9 mouse cellular contexts compared by ENCODE assay signal in genomic region chr1:172490261-172490661, GRCm38 (mm10). TPM values are rescaled to one million over a fixed set of nuclear protein-coding genes. Genes with fewer than 3 reads are reported as not detected.
DNase-seq lines count a peak whose midpoint lies in the region; ATAC-seq and TF ChIP-seq lines count a peak whose summit lies in the region.
"Had no signal": no experiment of that assay in that cellular context is flagged by ENCODE, and none has a peak within 500 bp of the region (broad histone marks: within the 10 kb centered on the region; RNA-seq: fewer than 3 reads in every experiment).

No protein-coding gene starts in this region.

- H3K27me3 ChIP-seq in MEL (ENCODE audit: control insufficient read depth in 1 of 2, insufficient read depth in 2 of 2, low read length in 2 of 2), result peaks cover 4% of the 10 kb centered on the region in 2 experiments; a peak in 2 of 4 replicates
- no peaks in the 10 kb centered on the region for H3K27me3 ChIP-seq in hindbrain, embryonic 11.5 days (ENCODE audit: control insufficient read depth, insufficient read depth, low read length)
- H3K27me3 ChIP-seq in lung, embryonic 16.5 days (ENCODE audit: control insufficient read depth, insufficient read depth, low read depth, low read length), result no peaks in the 10 kb centered on the region
- no peaks in the 10 kb centered on the region for H3K27me3 ChIP-seq in thymus, adult 2 months (ENCODE audit: control insufficient read depth, insufficient read depth, low read length)

- H3K4me2 ChIP-seq in hindbrain, embryonic 11.5 days (replicated peaks; ENCODE audit: low read depth, low read length), result no peak overlapping the region
- peak overlapping the region; percentile 61 for H3K4me2 ChIP-seq in lung, embryonic 16.5 days (ENCODE audit: low read depth, low read length)

- no peak overlapping the region for H3K9ac ChIP-seq in MEL (ENCODE audit: control insufficient read depth, low read depth, low read length, poor library complexity, severe bottlenecking)
- H3K9ac ChIP-seq in hindbrain, embryonic 11.5 days (ENCODE audit: low read depth, low read length), result no peak overlapping the region
- peak overlapping the region; percentile 53 for H3K9ac ChIP-seq in lung, embryonic 16.5 days (ENCODE audit: low read length)

- no peak overlapping the region for H3K27ac ChIP-seq in MEL (ENCODE audit: control insufficient read depth, low read depth, low read length)
- no peak overlapping the region for H3K27ac ChIP-seq in hindbrain, embryonic 11.5 days (ENCODE audit: low read depth, low read length)
- H3K27ac ChIP-seq in lung, embryonic 16.5 days (ENCODE audit: low read length), result no peak overlapping the region
- H3K27ac ChIP-seq in thymus, adult 2 months (ENCODE audit: control insufficient read depth, insufficient read depth, low read length), result no peak overlapping the region
- H3K27ac ChIP-seq: macrophage had no signal

- peak; percentile 37 for ATAC-seq in hindbrain, embryonic 11.5 days (ENCODE audit: low FRiP score)
- ATAC-seq in lung, embryonic 16.5 days (ENCODE audit: low read depth), result peak; percentile 70

- H3K4me3 ChIP-seq in MEL (ENCODE audit: control insufficient read depth in 1 of 2, insufficient read depth in 1 of 2, low read depth in 2 of 2, low read length in 2 of 2), result no peak overlapping the region
- no peak overlapping the region for H3K4me3 ChIP-seq in hindbrain, embryonic 11.5 days (ENCODE audit: low read depth, low read length)
- H3K4me3 ChIP-seq in lung, embryonic 16.5 days (ENCODE audit: low read length), result peak overlapping the region; percentile 42
- H3K4me3 ChIP-seq in thymus, adult 2 months (ENCODE audit: control insufficient read depth, insufficient read depth, low read length), result no peak overlapping the region

- no peaks in the 10 kb centered on the region for H3K36me3 ChIP-seq in MEL (ENCODE audit: control insufficient read depth in 1 of 2, insufficient read depth in 2 of 2, low read length in 2 of 2)
- peaks cover 8% of the 10 kb centered on the region; the same call in 1 of the 2 replicates for H3K36me3 ChIP-seq in hindbrain, embryonic 11.5 days (ENCODE audit: control insufficient read depth, insufficient read depth, low read length)
- H3K36me3 ChIP-seq in lung, embryonic 16.5 days (ENCODE audit: control insufficient read depth, insufficient read depth, low read length), result no peaks in the 10 kb centered on the region
- no peaks in the 10 kb centered on the region for H3K36me3 ChIP-seq in thymus, adult 2 months (ENCODE audit: control insufficient read depth, insufficient read depth, low read length)

- WGBS in hindbrain, embryonic 11.5 days, result 11% methylated on average over 10 of the region's 10 CpGs
- 7% methylated on average over 10 of the region's 10 CpGs for WGBS in lung, embryonic 16.5 days
- 19% methylated on average over 10 of the region's 10 CpGs for WGBS in thymus, adult 2 months

- peak; percentile 71 for DNase-seq in MEL (ENCODE audit: low read depth, low spot score)
- peak; percentile 86 for DNase-seq in cerebellum, adult 9-10 months
- peak; percentile 60 to 95 for DNase-seq in frontal cortex, adult 2 months (ENCODE audit: extremely low spot score in 1 of 2, low spot score in 1 of 2)
- peak; percentile 94 for DNase-seq in hindbrain, embryonic 11.5 days (ENCODE audit: low spot score)
- DNase-seq in layer of hippocampus, adult 9-11 months, result peak; percentile 68
- DNase-seq in ovary, postnatal 10 days (ENCODE audit: low spot score), result peak; percentile 98
- DNase-seq in thymus, adult 2 months, result peak; percentile 85

- no peaks in the 10 kb centered on the region for H3K79me2 ChIP-seq in MEL (ENCODE audit: control insufficient read depth, insufficient read depth, low read length, poor library complexity)

- no peak for TF ChIP-seq POLR2A in MEL (IDR thresholded peaks at IDR 0.05; ENCODE audit: control insufficient read depth in 1 of 2, insufficient read depth in 1 of 2, low read depth in 1 of 2, low read length in 2 of 2, poor library complexity in 1 of 2)
- no peak for TF ChIP-seq POLR2A in thymus, adult 2 months (IDR thresholded peaks at IDR 0.05; ENCODE audit: control insufficient read depth, extremely low read depth, insufficient read depth, low read length, poor library complexity)

- peak; percentile 83 for TF ChIP-seq RAD21 in MEL (IDR thresholded peaks at IDR 0.05; ENCODE audit: low read depth, low read length)

- no peak for TF ChIP-seq EP300 in MEL (IDR thresholded peaks at IDR 0.05; ENCODE audit: low read depth in 1 of 2, low read length in 2 of 2)

- peak; percentile 91 to 98 (median 97) for TF ChIP-seq CTCF in MEL (IDR thresholded peaks at IDR 0.05 in 2 of 3, conservative IDR thresholded peaks at IDR 0.05 in 1 of 3; ENCODE audit: control insufficient read depth in 1 of 3, insufficient read depth in 1 of 3, low read depth in 2 of 3, low read length in 3 of 3, poor library complexity in 1 of 3, severe bottlenecking in 1 of 3)
- peak; percentile 97 for TF ChIP-seq CTCF in thymus, adult 2 months (IDR thresholded peaks at IDR 0.05; ENCODE audit: borderline replicate concordance, control insufficient read depth, extremely low read depth, insufficient read depth, low read length, poor library complexity)

- no peaks in the 10 kb centered on the region for H3K4me1 ChIP-seq in MEL (ENCODE audit: control insufficient read depth in 1 of 2, insufficient read depth in 2 of 2, low read length in 2 of 2)
- H3K4me1 ChIP-seq in hindbrain, embryonic 11.5 days (replicated peaks; ENCODE audit: control insufficient read depth, insufficient read depth, low read length), result peaks cover 16% of the 10 kb centered on the region
- peaks cover 4% of the 10 kb centered on the region for H3K4me1 ChIP-seq in lung, embryonic 16.5 days (replicated peaks; ENCODE audit: control insufficient read depth, insufficient read depth, low read length)
- peaks cover 6% of the 10 kb centered on the region; the same call in 1 of the 2 replicates for H3K4me1 ChIP-seq in thymus, adult 2 months (replicated peaks; ENCODE audit: control insufficient read depth, insufficient read depth, low read length)

- H3K9me3 ChIP-seq in MEL (replicated peaks; ENCODE audit: insufficient read depth, low read length), result no peaks in the 10 kb centered on the region
- no peaks in the 10 kb centered on the region for H3K9me3 ChIP-seq in hindbrain, embryonic 11.5 days (ENCODE audit: control insufficient read depth, low read length)
- H3K9me3 ChIP-seq in lung, embryonic 16.5 days (ENCODE audit: control insufficient read depth, low read length), result no peaks in the 10 kb centered on the region

TF ChIP-seq in MEL, 35 proteins besides CTCF, POLR2A, EP300 and RAD21:
- TF ChIP-seq USF1 (IDR thresholded peaks at IDR 0.05; ENCODE audit: low read depth, low read length) (no peak), MAZ (IDR thresholded peaks at IDR 0.05; ENCODE audit: low read depth, low read length) (peak; percentile 54; the same call in 1 of the 2 replicates), SMC3 (IDR thresholded peaks at IDR 0.05; ENCODE audit: low read depth, low read length) (peak; percentile 90), ZMIZ1 (IDR thresholded peaks at IDR 0.05; ENCODE audit: low read depth, low read length) (no peak), MAX (IDR thresholded peaks at IDR 0.05; ENCODE audit: low read length) (no peak), CHD1 (IDR thresholded peaks at IDR 0.05; ENCODE audit: low read depth, low read length) (no peak), TCF12 (IDR thresholded peaks at IDR 0.05; ENCODE audit: low read depth, low read length) (0 out of 2 replicates have a peak, but pooled peaks have one; percentile 11), ZC3H11A (IDR thresholded peaks at IDR 0.05; ENCODE audit: low read depth, low read length) (peak; percentile 66)

RNA-seq across cellular contexts. Expression of gene Igsf9, which starts 8.7 kb away (rescaled TPM):
- 0.12 and 0.13 TPM in 2 replicates for total RNA-seq in MEL (2012; rRNA removed)
- under 1 TPM in 1 of 2 experiments, not detected in 1; 0.38 TPM for polyA plus RNA-seq in MEL (2012; ENCODE audit: insufficient read depth in 1 of 2, insufficient read length in 2 of 2, low read depth in 1 of 2, low replicate concordance in 2 of 2, missing spikeins in 1 of 2)
- 13.3 and 16.3 TPM in 2 replicates for polyA plus RNA-seq in frontal cortex, adult 2 months (2012; rRNA removed)
- polyA plus RNA-seq in hindbrain, embryonic 11.5 days (2014; fragmentation: Nextera tagmentation; extraction: Ambion mirVana), result 38.3 and 47.8 TPM in 2 replicates
- polyA plus RNA-seq in lung, embryonic 16.5 days (2015; fragmentation: Nextera tagmentation; extraction: Ambion mirVana), result 17.4 and 20.4 TPM in 2 replicates
- polyA plus RNA-seq in thymus, adult 2 months (2012; rRNA removed), result 16.4 and 20.3 TPM in 2 replicates

RNA-seq across cellular contexts. Expression of gene Tagln2, which starts 9.6 kb away (rescaled TPM):
- 100 and 150 TPM in 2 replicates for total RNA-seq in MEL (2012; rRNA removed)
- 100 to 1,000 TPM; 332 to 581 TPM for polyA plus RNA-seq in MEL (2012; ENCODE audit: insufficient read depth in 1 of 2, insufficient read length in 2 of 2, low read depth in 1 of 2, low replicate concordance in 2 of 2, missing spikeins in 1 of 2)
- 19.1 and 19.9 TPM in 2 replicates for polyA plus RNA-seq in frontal cortex, adult 2 months (2012; rRNA removed)
- 41.1 and 43.4 TPM in 2 replicates for polyA plus RNA-seq in hindbrain, embryonic 11.5 days (2014; fragmentation: Nextera tagmentation; extraction: Ambion mirVana)
- polyA plus RNA-seq in lung, embryonic 16.5 days (2015; fragmentation: Nextera tagmentation; extraction: Ambion mirVana), result 662 and 695 TPM in 2 replicates
- 178 and 183 TPM in 2 replicates for polyA plus RNA-seq in thymus, adult 2 months (2012; rRNA removed)

RNA-seq across cellular contexts. Expression of gene Slamf9, which starts 15.1 kb away (rescaled TPM):
- total RNA-seq in MEL (2012; rRNA removed), result 0.23 TPM in 1 of 2 replicates, not detected in the other
- under 1 TPM in 1 of 2 experiments, not detected in 1; 0.38 TPM for polyA plus RNA-seq in MEL (2012; ENCODE audit: insufficient read depth in 1 of 2, insufficient read length in 2 of 2, low read depth in 1 of 2, low replicate concordance in 2 of 2, missing spikeins in 1 of 2)
- 1.1 and 1.8 TPM in 2 replicates for polyA plus RNA-seq in frontal cortex, adult 2 months (2012; rRNA removed)
- polyA plus RNA-seq in hindbrain, embryonic 11.5 days (2014; fragmentation: Nextera tagmentation; extraction: Ambion mirVana), result 0.34 and 0.40 TPM in 2 replicates
- 0.57 and 0.64 TPM in 2 replicates for polyA plus RNA-seq in lung, embryonic 16.5 days (2015; fragmentation: Nextera tagmentation; extraction: Ambion mirVana)
- 4.3 and 7.3 TPM in 2 replicates for polyA plus RNA-seq in thymus, adult 2 months (2012; rRNA removed)

RNA-seq across cellular contexts. Expression of gene Cfap45, which starts 30.3 kb away (rescaled TPM):
- total RNA-seq in MEL (2012; rRNA removed), result 0.29 TPM in 1 of 2 replicates, not detected in the other
- under 1 TPM in 1 of 2 experiments, not detected in 1; 0.40 TPM for polyA plus RNA-seq in MEL (2012; ENCODE audit: insufficient read depth in 1 of 2, insufficient read length in 2 of 2, low read depth in 1 of 2, low replicate concordance in 2 of 2, missing spikeins in 1 of 2)
- polyA plus RNA-seq in frontal cortex, adult 2 months (2012; rRNA removed), result 3.4 and 4.5 TPM in 2 replicates
- 3.7 and 4.8 TPM in 2 replicates for polyA plus RNA-seq in hindbrain, embryonic 11.5 days (2014; fragmentation: Nextera tagmentation; extraction: Ambion mirVana)
- polyA plus RNA-seq in lung, embryonic 16.5 days (2015; fragmentation: Nextera tagmentation; extraction: Ambion mirVana), result 15.4 and 19.2 TPM in 2 replicates
- 0.15 and 0.56 TPM in 2 replicates for polyA plus RNA-seq in thymus, adult 2 months (2012; rRNA removed)

Comparison
In these comparisons a context has a peak if more than half of its experiments do, and no peak if none do; other contexts are left out.
1. RNA of gene Igsf9, which starts 8.7 kb away (polyA plus RNA-seq): 38.3 to 47.8 TPM in hindbrain, embryonic 11.5 days, 17.4 to 20.4 TPM in lung, embryonic 16.5 days, 16.4 to 20.3 TPM in thymus, adult 2 months and 13.3 to 16.3 TPM in frontal cortex, adult 2 months; 0.38 TPM in MEL; every median in the first group is over 10 times any median in the second.
2. Peak in every context shown above with its lines, with median percentiles within 50 percentile points of each other: DNase-seq.